Mouse (Mus musculus) CD4-positive, CD25-positive, alpha-beta regulatory T cell, adult 4 months (primary cell): ENCODE data around the gene Ints14. TPM values are rescaled to one million over a fixed set of nuclear protein-coding genes. Genes with fewer than 3 reads are reported as not detected.
A peak's percentile ranks its signal among the peaks of the same experiment; 100 is the strongest.
"Not testable (repeated sequence)": the region's sequence is repeated elsewhere in the genome, so short reads cannot be mapped to it uniquely, and the experiment has no call there.

Source experiments
- ATAC-seq: one replicate; pipeline ENCODE4 v1.8.0; 2017
- polyA plus RNA-seq, 2 experiments: library from polyadenylated mRNA; unstranded; fragments of 100-300 nt; shearing (Covaris generic); gene quantifications; one replicate each; pipeline ENCODE4 v1.2.1; 2017

Gene Ints14
- polyA plus RNA-seq, 2 experiments from 2014 or later = 41.1 to 45.7 TPM

- no peak for ATAC-seq
Measured at GRCm38 (mm10) chr9:64953190-64953589, 7.5 kb upstream of the Ints14 start.

- ATAC-seq = no peak
Measured at GRCm38 (mm10) chr9:64956337-64956736, 4.4 kb upstream of the Ints14 start.

- ATAC-seq = no peak
Measured at GRCm38 (mm10) chr9:64957276-64957675, 3.4 kb upstream of the Ints14 start.

GRCm38 (mm10) chr9:64960978-64961320, 244 bp downstream of the Ints14 start:
- peak; percentile 62 for ATAC-seq

GRCm38 (mm10) chr9:64980548-64980947, 19.8 kb downstream of the Ints14 start:
- ATAC-seq = no peak

- ATAC-seq = no peak
Measured at GRCm38 (mm10) chr9:64981904-64982303, 21.2 kb downstream of the Ints14 start.

- no peak for ATAC-seq
Measured at GRCm38 (mm10) chr9:64985037-64985794, 24.5 kb downstream of the Ints14 start.

- no peak for ATAC-seq
Measured at GRCm38 (mm10) chr9:64985807-64986206, 25.1 kb downstream of the Ints14 start.

- ATAC-seq = no peak
Measured at GRCm38 (mm10) chr9:64987651-64988050, 26.9 kb downstream of the Ints14 start.

GRCm38 (mm10) chr9:64988443-64988842, 27.7 kb downstream of the Ints14 start:
- ATAC-seq = no peak

GRCm38 (mm10) chr9:64990291-64990690, 29.6 kb downstream of the Ints14 start:
- ATAC-seq = no peak

- ATAC-seq = not testable (repeated sequence)
Measured at GRCm38 (mm10) chr9:64995464-64995863, 34.8 kb downstream of the Ints14 start.

- no peak for ATAC-seq
Measured at GRCm38 (mm10) chr9:65001481-65001880, 40.8 kb downstream of the Ints14 start.

- no peak for ATAC-seq
Measured at GRCm38 (mm10) chr9:65005737-65006136, 45.0 kb downstream of the Ints14 start.

- peak; percentile 98 for ATAC-seq
Measured at GRCm38 (mm10) chr9:65010632-65011031, 49.9 kb downstream of the Ints14 start.

GRCm38 (mm10) chr9:65011304-65011703, 50.6 kb downstream of the Ints14 start:
- no peak for ATAC-seq

GRCm38 (mm10) chr9:65015461-65016222, 54.9 kb downstream of the Ints14 start:
- ATAC-seq = no peak

- ATAC-seq = no peak
Measured at GRCm38 (mm10) chr9:65016241-65016977, 55.7 kb downstream of the Ints14 start.

- no peak for ATAC-seq
Measured at GRCm38 (mm10) chr9:65016978-65017827, 56.5 kb downstream of the Ints14 start.

GRCm38 (mm10) chr9:65017896-65018295, 57.2 kb downstream of the Ints14 start:
- ATAC-seq = no peak

- peak; percentile 56 for ATAC-seq
Measured at GRCm38 (mm10) chr9:65018588-65019121, 58.0 kb downstream of the Ints14 start.

GRCm38 (mm10) chr9:65019146-65019545, 58.4 kb downstream of the Ints14 start:
- ATAC-seq = no peak
